Mouse (Mus musculus) naive thymus-derived CD4-positive, alpha-beta T cell, adult 2 months (primary cell): ENCODE measurements around the gene Ndel1.

ENCODE experiments used
- DNase-seq: peaks from one replicate; pipeline ENCODE4 v3.0.0-alpha.2; 2011; ENCODE audit warnings: low read depth

Ndel1 gene

GRCm38 (mm10) chr11:68871748-68872147 lies at the start of gene Ndel1:
Gene Ndel1 (minus strand): TSS chr11:68871858.
- no peak for DNase-seq

GRCm38 (mm10) chr11:68914566-68914965 lies 42.9 kb upstream of the Ndel1 start:
- DNase-seq, result no peak

GRCm38 (mm10) chr11:68911531-68912177 lies 40.0 kb upstream of the Ndel1 start:
- no peak for DNase-seq

- no peak for DNase-seq
Observed at GRCm38 (mm10) chr11:68908846-68909503, 37.3 kb upstream of the Ndel1 start.

- DNase-seq, result no peak
Observed at GRCm38 (mm10) chr11:68907251-68907650, 35.6 kb upstream of the Ndel1 start.

GRCm38 (mm10) chr11:68906461-68906790 lies 34.8 kb upstream of the Ndel1 start:
- no peak for DNase-seq

GRCm38 (mm10) chr11:68905665-68906460 lies 34.2 kb upstream of the Ndel1 start:
- no peak for DNase-seq

GRCm38 (mm10) chr11:68905138-68905531 lies 33.5 kb upstream of the Ndel1 start:
- no peak for DNase-seq

- peak; percentile 85 for DNase-seq
Observed at GRCm38 (mm10) chr11:68904375-68905137, 32.9 kb upstream of the Ndel1 start.

GRCm38 (mm10) chr11:68903775-68904174 lies 32.1 kb upstream of the Ndel1 start:
- DNase-seq, result peak; percentile 23

- peak; percentile 16 for DNase-seq
Observed at GRCm38 (mm10) chr11:68902823-68903222, 31.2 kb upstream of the Ndel1 start.

- DNase-seq, result no peak
Observed at GRCm38 (mm10) chr11:68902367-68902766, 30.7 kb upstream of the Ndel1 start.

- no peak for DNase-seq
Observed at GRCm38 (mm10) chr11:68902047-68902364, 30.3 kb upstream of the Ndel1 start.

GRCm38 (mm10) chr11:68901351-68902046 lies 29.8 kb upstream of the Ndel1 start, which contains the start of gene Rpl26:
Gene Rpl26 (plus strand): TSS chr11:68901583.
- peak; percentile 100 for DNase-seq

GRCm38 (mm10) chr11:68900519-68901350 lies 29.1 kb upstream of the Ndel1 start:
- no peak for DNase-seq

GRCm38 (mm10) chr11:68899815-68900214 lies 28.2 kb upstream of the Ndel1 start:
- DNase-seq, result peak; percentile 21

- DNase-seq, result no peak
Observed at GRCm38 (mm10) chr11:68898790-68899189, 27.1 kb upstream of the Ndel1 start.

- DNase-seq, result no peak
Observed at GRCm38 (mm10) chr11:68897838-68898237, 26.2 kb upstream of the Ndel1 start.

GRCm38 (mm10) chr11:68897120-68897519 lies 25.5 kb upstream of the Ndel1 start:
- peak; percentile 81 for DNase-seq

- DNase-seq, result no peak
Observed at GRCm38 (mm10) chr11:68896247-68896646, 24.6 kb upstream of the Ndel1 start.

- DNase-seq, result no peak
Observed at GRCm38 (mm10) chr11:68893911-68894464, 22.3 kb upstream of the Ndel1 start.
